Mouse (Mus musculus) erythroblast, embryonic 14.5 days (primary cell): Measurements from ENCODE around the gene Zfp839.

Source experiments
- GATA1 ChIP-seq: IDR thresholded peaks from 2 replicates; pipeline ENCODE4 v1.6.1; 2012; ENCODE audit warnings: low read length, inconsistent platforms, mixed read lengths
- TAL1 ChIP-seq: IDR thresholded peaks from 3 replicates; pipeline ENCODE4 v1.6.1; 2012; ENCODE audit warnings: low read length, inconsistent platforms, mixed read lengths

GRCm38 (mm10) chr12:110840348-110841198 is 9.5 kb upstream of the Zfp839 start, which contains the start of gene Mok:
- TF ChIP-seq TAL1 (no peak), GATA1 (no peak)
